Mouse (Mus musculus) right cerebral cortex, postnatal 14 days (tissue): ENCODE measurements around the gene Alb.

ENCODE experiments used
- DNase-seq: peaks from one replicate; pipeline ENCODE4 v3.0.0; 2022

The Alb gene

GRCm38 (mm10) chr5:90494308-90494707 is 33.6 kb downstream of the Alb start:
- DNase-seq, result no peak

GRCm38 (mm10) chr5:90499509-90499908 is 38.8 kb downstream of the Alb start:
- peak; percentile 24 for DNase-seq

GRCm38 (mm10) chr5:90500714-90501113 is 40.0 kb downstream of the Alb start:
- DNase-seq, result peak; percentile 75

- DNase-seq, result no peak
Observed at GRCm38 (mm10) chr5:90501752-90502151, 41.1 kb downstream of the Alb start.

GRCm38 (mm10) chr5:90504742-90505141 is 44.0 kb downstream of the Alb start:
- no peak for DNase-seq

- no peak for DNase-seq
Observed at GRCm38 (mm10) chr5:90506507-90506906, 45.8 kb downstream of the Alb start.

- DNase-seq, result no peak
Observed at GRCm38 (mm10) chr5:90507411-90507949, 46.8 kb downstream of the Alb start.

GRCm38 (mm10) chr5:90509828-90510592 is 49.3 kb downstream of the Alb start:
- DNase-seq, result no peak

- DNase-seq, result no peak
Observed at GRCm38 (mm10) chr5:90512288-90512955, 51.7 kb downstream of the Alb start.

GRCm38 (mm10) chr5:90515561-90515960 is 54.9 kb downstream of the Alb start:
- no peak for DNase-seq

- DNase-seq, result no peak
Observed at GRCm38 (mm10) chr5:90518356-90519100, 57.8 kb downstream of the Alb start, which contains the start of gene Afm. TSS of gene Afm (plus strand) at chr5:90518932.
